Mouse (Mus musculus) heart, embryonic 13.5 days (tissue): ENCODE results near the gene Gm2381. TPM values are rescaled to one million over a fixed set of nuclear protein-coding genes. Genes with fewer than 3 reads are reported as not detected.
"Not testable (repeated sequence)": the region's sequence is repeated elsewhere in the genome, so short reads cannot be mapped to it uniquely, and the experiment has no call there.

Experiments used
- ATAC-seq: fragments of 200-750 bp; cut with Nextera tagmentation; 2 replicates; pipeline ENCODE4 v1.8.0; 2017; ENCODE audit warnings: moderate TSS enrichment; ENCODE audit not compliant: insufficient number of reproducible peaks, low FRiP score, low TSS enrichment; ENCODE audit errors: extremely low read depth
- H3K27ac ChIP-seq: fragments of 300-500 bp; sonication (generic); replicated peaks from 2 replicates; pipeline ENCODE4 v1.5.1; 2015; ENCODE audit warnings: moderate library complexity, mild to moderate bottlenecking, inconsistent platforms
- H3K27me3 ChIP-seq: fragments of 300-500 bp; sonication (generic); replicated peaks from 2 replicates; pipeline ENCODE4 v1.6.1; 2015; ENCODE audit warnings: mild to moderate bottlenecking, inconsistent platforms
- H3K36me3 ChIP-seq: fragments of 300-500 bp; sonication (generic); 2 replicates; pipeline ENCODE4 v1.6.1; 2015; ENCODE audit warnings: mild to moderate bottlenecking, inconsistent platforms
- H3K4me1 ChIP-seq: fragments of 300-500 bp; sonication (generic); 2 replicates; pipeline ENCODE4 v1.6.1; 2015; ENCODE audit warnings: inconsistent platforms
- H3K4me2 ChIP-seq: fragments of 300-500 bp; sonication (generic); 2 replicates; pipeline ENCODE4 v1.6.1; 2015; ENCODE audit warnings: inconsistent platforms, mild to moderate bottlenecking, moderate library complexity
- H3K4me3 ChIP-seq: fragments of 300-500 bp; sonication (generic); 2 replicates; pipeline ENCODE4 v1.5.1; 2015; ENCODE audit warnings: moderate library complexity, mild to moderate bottlenecking, inconsistent platforms
- H3K9ac ChIP-seq: fragments of 300-500 bp; sonication (generic); 2 replicates; pipeline ENCODE4 v1.6.1; 2015; ENCODE audit warnings: inconsistent platforms, mild to moderate bottlenecking, moderate library complexity
- H3K9me3 ChIP-seq: fragments of 300-500 bp; sonication (generic); 2 replicates; pipeline ENCODE4 v1.6.1; 2016; ENCODE audit warnings: inconsistent platforms
- WGBS: fragments of 180-500 bp; shearing (Covaris S2); methylation state at CpG from one replicate; pipeline ENCODE4 v1.1.7; 2015; ENCODE audit warnings: mixed read lengths; 5-methylcytosine and 5-hydroxymethylcytosine counted together
- polyA plus RNA-seq: library from polyadenylated mRNA; unstranded; fragments of >200 nt; fragmentation: Nextera tagmentation; extraction: Ambion mirVana; gene quantifications from 2 replicates; pipeline ENCODE4 v1.2.1, GENCODE M21; 2015

Gm2381 gene
- not detected in 2 replicates for polyA plus RNA-seq

DNA sequence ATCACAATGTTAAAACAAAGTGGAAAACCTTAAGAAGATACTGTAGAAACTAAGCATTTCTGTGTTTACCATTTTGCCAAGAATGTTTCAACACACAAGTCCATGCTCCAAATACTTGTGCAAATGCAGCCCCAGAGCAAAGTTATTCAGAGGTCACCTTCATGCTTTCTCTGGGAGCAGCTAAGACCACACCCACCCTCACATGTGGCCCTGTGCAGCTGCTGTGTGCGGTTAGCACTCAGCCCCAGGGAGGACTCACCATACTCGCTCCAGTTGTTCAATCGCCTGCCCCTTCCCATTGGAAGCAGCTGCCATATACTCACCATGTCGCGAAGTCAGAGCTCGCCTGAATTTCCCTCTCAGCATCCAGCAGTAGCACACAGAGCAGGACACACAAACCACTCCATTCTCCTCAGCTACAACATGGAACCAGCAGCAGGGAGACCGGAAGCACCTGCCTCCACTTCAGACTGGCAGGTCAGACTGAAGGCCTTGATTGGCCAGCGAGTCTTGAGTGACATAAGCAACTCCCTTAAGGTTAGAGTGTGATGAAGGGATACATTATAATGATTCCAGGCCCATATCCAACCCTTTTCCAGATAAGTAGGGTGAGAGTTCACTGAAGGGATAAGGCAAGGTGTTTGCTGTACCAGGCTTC is at the start of gene Gm2381:
Gene Gm2381, minus strand, starts transcription at position 434 of the 658 bp plus-strand sequence.
- not testable (repeated sequence) for H3K27me3 ChIP-seq, H3K9ac ChIP-seq, H3K4me3 ChIP-seq, H3K4me1 ChIP-seq, H3K4me2 ChIP-seq, H3K36me3 ChIP-seq, H3K27ac ChIP-seq, ATAC-seq
- peaks cover 27% of the 10 kb centered on the region; the same call in 1 of the 2 replicates for H3K9me3 ChIP-seq
- 71% methylated on average over 8 of the region's 8 CpGs for WGBS

DNA sequence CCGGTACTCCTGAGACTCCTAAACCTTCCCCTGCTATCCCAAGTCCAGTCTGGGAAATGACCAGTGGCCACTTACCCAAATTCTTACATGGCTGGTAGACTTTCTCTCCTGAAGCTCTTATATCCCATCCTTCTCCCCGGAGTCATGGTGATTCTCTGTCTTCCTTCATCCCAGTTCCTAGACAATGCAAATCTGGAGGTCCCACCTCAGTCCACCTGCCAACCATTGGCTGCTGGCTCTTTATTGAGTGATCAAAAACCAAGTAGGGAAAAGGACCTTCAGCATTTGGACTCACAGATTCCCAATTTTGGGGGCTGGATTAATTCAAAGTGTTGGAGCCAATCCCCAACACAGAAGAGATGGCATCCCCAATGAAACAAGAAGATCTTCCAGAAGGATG is 31.0 kb upstream of the Gm2381 start:
- H3K4me3 ChIP-seq, H3K36me3 ChIP-seq, H3K9ac ChIP-seq, H3K27me3 ChIP-seq, H3K4me1 ChIP-seq, ATAC-seq, H3K27ac ChIP-seq, H3K4me2 ChIP-seq: not testable (repeated sequence)
- H3K9me3 ChIP-seq: peaks cover 24% of the 10 kb centered on the region; the same call in 1 of the 2 replicates
- 64% methylated on average over 2 of the region's 2 CpGs for WGBS

DNA sequence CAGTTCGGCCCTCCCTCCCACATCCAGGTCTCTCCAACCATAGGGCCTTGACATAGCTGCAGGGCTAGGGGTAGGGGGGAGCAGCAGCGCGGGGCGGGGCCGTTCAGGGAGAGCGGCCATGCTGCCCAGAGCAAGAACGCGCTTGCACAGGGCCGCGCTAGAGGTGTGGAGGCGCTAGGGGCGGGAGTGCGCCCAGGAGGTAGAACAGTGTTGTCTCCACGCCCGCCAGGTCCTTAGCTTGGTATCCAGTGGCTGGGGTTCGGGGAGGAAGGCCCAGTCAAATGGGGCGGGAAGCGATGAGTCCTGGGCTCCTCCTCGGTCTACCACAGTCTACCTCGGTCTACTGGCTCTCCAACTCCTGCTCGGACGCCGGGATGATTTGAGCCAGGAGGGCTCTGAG is 11.1 kb upstream of the Gm2381 start:
- no peak for ATAC-seq
- H3K36me3 ChIP-seq: no peaks in the 10 kb centered on the region
- no peak overlapping the region for H3K9ac ChIP-seq
- no peaks in the 10 kb centered on the region for H3K27me3 ChIP-seq
- H3K4me2 ChIP-seq: no peak overlapping the region
- 33% methylated on average over 23 of the region's 23 CpGs for WGBS
- no peak overlapping the region for H3K4me3 ChIP-seq
- H3K27ac ChIP-seq: no peak overlapping the region
- H3K9me3 ChIP-seq: peaks cover 25% of the 10 kb centered on the region
- H3K4me1 ChIP-seq: no peaks in the 10 kb centered on the region

DNA sequence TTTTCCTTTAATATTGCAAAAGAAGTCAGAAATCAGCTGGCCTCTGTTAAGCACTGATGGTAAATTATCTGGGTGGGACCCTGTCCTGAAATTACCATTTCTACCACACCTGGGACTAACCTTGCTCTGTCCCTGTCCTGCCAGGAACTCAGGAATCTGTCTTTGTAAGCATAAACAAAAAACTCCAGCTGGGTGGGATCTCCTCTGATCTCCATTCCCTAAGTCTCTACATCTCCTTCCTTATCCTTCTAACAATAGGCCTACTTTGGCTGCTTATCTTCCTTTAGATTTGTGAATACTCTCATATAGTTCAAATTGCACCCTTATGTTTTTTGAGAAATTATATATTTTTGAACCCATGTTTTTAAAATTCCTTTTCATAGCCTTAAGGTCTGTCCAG is 28.7 kb downstream of the Gm2381 start:
- not testable (repeated sequence) for H3K36me3 ChIP-seq, H3K9ac ChIP-seq, H3K9me3 ChIP-seq, H3K27ac ChIP-seq, H3K4me2 ChIP-seq, H3K4me3 ChIP-seq, H3K27me3 ChIP-seq, ATAC-seq, H3K4me1 ChIP-seq

DNA sequence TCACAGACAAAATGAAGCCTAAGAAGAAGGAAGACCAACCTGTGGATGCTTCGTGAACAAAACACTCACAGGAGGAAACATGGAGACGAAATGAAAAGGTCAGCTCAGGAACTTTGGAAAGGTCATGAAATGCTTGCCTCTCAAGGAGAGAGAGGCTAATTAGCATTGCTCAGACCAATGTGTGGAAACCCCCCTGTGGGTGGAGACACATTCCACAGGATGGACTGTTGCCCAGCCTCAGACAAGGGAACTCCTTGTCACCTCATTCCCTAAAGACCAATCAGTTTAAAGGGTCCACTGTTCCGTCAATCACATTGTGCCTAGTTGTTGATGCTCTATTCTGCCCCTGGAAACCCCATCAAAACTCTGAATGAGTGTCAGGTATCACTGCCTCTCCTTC is 34.8 kb downstream of the Gm2381 start:
- Histone ChIP-seq H3K4me3 (no peak overlapping the region), H3K9me3 (peaks cover 25% of the 10 kb centered on the region), H3K27ac (no peak overlapping the region), H3K27me3 (no peaks in the 10 kb centered on the region), H3K4me2 (no peak overlapping the region), H3K4me1 (no peaks in the 10 kb centered on the region), H3K9ac (no peak overlapping the region), H3K36me3 (no peaks in the 10 kb centered on the region)
- 57% methylated on average over 3 of the region's 3 CpGs for WGBS
- ATAC-seq: no peak

DNA sequence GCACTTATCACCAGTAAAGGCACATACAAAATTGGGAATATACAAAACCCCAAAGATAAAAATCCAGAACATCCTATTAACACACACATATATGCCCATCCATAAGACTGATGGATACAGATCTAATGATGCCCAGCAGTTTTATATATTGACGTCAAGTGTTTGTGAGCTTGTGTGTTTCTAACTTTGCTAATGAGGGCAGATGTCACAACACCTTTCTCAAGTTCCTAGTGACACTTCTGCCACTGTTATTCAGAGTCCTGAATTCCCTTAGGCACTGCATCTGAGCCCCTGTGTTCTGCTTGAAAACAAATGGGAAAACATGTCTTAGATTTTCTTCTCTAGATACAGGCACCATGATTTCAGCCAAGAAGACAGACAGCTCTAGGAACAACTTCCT is 73.6 kb downstream of the Gm2381 start, which contains the start of gene Vmn2r62:
Gene Vmn2r62, minus strand, starts transcription at position 101 of the 400 bp plus-strand sequence.
- H3K9me3 ChIP-seq, H3K4me2 ChIP-seq, H3K4me1 ChIP-seq, ATAC-seq, H3K27ac ChIP-seq, H3K27me3 ChIP-seq, H3K4me3 ChIP-seq, H3K9ac ChIP-seq, H3K36me3 ChIP-seq: not testable (repeated sequence)
- no CpG with 5 or more reads among the region's 1 CpGs for WGBS

Other genes starting within 250 kb of the Gm2381 start
- gene Zfp976, start 224.6 kb downstream of the Gm2381 start, polyA plus RNA-seq: 1.7 and 2.4 TPM in 2 replicates
- 5.9 and 6.9 TPM in 2 replicates for gene Zfp975, start 174.5 kb downstream of the Gm2381 start, polyA plus RNA-seq
- gene Gm17067, start 140.2 kb downstream of the Gm2381 start, polyA plus RNA-seq: not detected in 2 replicates
- not detected in 2 replicates for gene Vmn2r62, start 73.7 kb downstream of the Gm2381 start, polyA plus RNA-seq
- gene Vmn2r63, start 66.6 kb upstream of the Gm2381 start, polyA plus RNA-seq: not detected in 2 replicates
- not detected in 2 replicates for gene Gm9268, start 151.5 kb upstream of the Gm2381 start, polyA plus RNA-seq
- gene Zfp936, start 247.0 kb upstream of the Gm2381 start, polyA plus RNA-seq: not detected in 2 replicates